Mouse (Mus musculus) G1E (cell line): ENCODE results near the gene Fbxw5.

Experiments used
- CTCF ChIP-seq: IDR thresholded peaks from 2 replicates; pipeline ENCODE4 v1.5.1; 2012; ENCODE audit warnings: low read depth, low read length, inconsistent platforms, mixed read lengths
- GATA1 ChIP-seq: IDR thresholded peaks from 2 replicates; pipeline ENCODE4 v1.6.1; 2012; ENCODE audit warnings: borderline replicate concordance, low read length, inconsistent platforms, mixed read lengths
- POLR2AphosphoS5 ChIP-seq: IDR thresholded peaks from 2 replicates; pipeline ENCODE4 v1.6.1; 2012; ENCODE audit warnings: low read depth, low read length, inconsistent platforms; ENCODE audit not compliant: insufficient replicate concordance
- TAL1 ChIP-seq: conservative IDR thresholded peaks from 2 replicates; pipeline ENCODE4 v1.6.1; 2012; ENCODE audit warnings: low read depth, low read length, inconsistent platforms, mixed read lengths

GRCm38 (mm10) chr2:25496462-25496861 lies 4.1 kb upstream of the Fbxw5 start:
- TF ChIP-seq CTCF, result no peak
- TF ChIP-seq GATA1, result no peak
- TF ChIP-seq POLR2AphosphoS5, result no peak
- no peak for TF ChIP-seq TAL1
